Mouse (Mus musculus) neural tube, embryonic 10.5 days (tissue): ENCODE data around the gene Zfp318.

Experiments used
- DNase-seq: peaks from one replicate; pipeline ENCODE4 v3.0.0-alpha.2; 2017; ENCODE audit warnings: low spot score; ENCODE audit errors: extremely low spot score

Gene Zfp318

DNA sequence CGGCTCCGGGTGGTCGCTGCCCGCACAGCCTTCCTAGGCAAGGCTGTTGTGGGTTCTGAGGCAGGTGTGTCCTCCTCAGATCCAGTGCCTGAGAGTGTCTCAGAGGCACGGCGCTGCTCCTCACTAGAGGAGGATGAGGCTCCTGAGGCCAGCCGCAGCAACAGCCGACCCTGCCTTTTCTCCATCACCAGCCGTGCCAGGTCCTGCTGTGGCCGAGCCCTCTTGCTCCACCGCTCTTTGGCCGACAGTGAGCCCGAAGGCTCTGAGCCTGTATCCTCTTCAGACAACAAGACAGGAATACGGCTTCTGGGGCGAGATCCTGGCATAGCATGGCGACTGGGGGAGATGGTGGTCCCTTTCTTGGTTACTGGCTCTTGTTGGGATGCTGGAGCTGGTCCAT, 62.7 kb downstream of the Zfp318 start:
- DNase-seq: no peak

DNA sequence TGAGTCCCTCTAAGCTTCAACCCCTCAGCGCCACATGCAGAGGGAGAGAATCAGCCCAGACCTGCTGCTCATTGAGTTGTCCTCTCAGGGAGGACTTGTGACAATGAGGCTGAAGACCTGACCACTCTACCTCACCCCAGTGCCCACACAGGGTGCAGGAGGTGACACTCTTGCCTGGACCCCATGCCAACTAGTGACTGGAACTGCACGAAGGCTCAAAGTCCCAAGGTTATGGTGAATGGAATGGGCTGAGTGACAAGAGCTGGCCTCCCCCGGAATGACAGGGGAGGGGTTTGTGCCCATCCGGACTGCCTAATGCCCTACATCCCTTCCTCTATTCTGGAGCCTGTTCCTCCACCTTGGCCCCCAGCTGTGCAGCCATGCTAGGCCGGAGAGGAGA, 69.2 kb downstream of the Zfp318 start:
- no peak for DNase-seq

GRCm38 (mm10) chr17:46453302-46453948, 69.9 kb downstream of the Zfp318 start:
- DNase-seq: no peak

- no peak for DNase-seq
Measured at GRCm38 (mm10) chr17:46453970-46454411, 70.5 kb downstream of the Zfp318 start.

DNA sequence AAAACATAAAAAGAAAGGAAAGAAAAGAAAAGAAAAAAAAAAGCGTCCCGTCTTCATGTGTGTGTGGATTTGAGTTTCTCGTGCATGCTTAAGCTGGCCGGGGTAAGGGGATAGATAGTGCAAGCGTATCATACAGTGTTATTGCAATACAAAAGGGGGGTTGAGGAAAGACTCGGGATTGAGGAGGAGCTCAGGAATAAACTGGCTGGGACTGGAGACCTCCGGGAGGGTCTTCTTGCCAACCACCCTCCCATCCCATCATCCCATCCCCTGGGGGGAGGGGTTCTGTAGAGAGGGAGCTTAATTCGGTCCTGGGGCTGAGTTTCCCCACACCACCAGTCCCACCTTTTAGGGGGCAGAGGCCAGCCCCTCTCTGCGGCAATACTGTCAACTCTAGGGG, 71.0 kb downstream of the Zfp318 start:
- DNase-seq: no peak

- DNase-seq: peak; percentile 57
Measured at GRCm38 (mm10) chr17:46455110-46455691, 71.7 kb downstream of the Zfp318 start.

GRCm38 (mm10) chr17:46457791-46458190, 74.3 kb downstream of the Zfp318 start:
- no peak for DNase-seq

- DNase-seq: no peak
Measured at GRCm38 (mm10) chr17:46458439-46458838, 74.9 kb downstream of the Zfp318 start.

GRCm38 (mm10) chr17:46460673-46461072, 77.1 kb downstream of the Zfp318 start:
- DNase-seq: no peak

- DNase-seq: peak; percentile 47
Measured at GRCm38 (mm10) chr17:46461347-46461746, 77.8 kb downstream of the Zfp318 start.

- no peak for DNase-seq
Measured at GRCm38 (mm10) chr17:46462226-46462625, 78.7 kb downstream of the Zfp318 start.

GRCm38 (mm10) chr17:46467830-46468229, 84.3 kb downstream of the Zfp318 start:
- DNase-seq: no peak
